Mouse (Mus musculus) brain, embryonic 18.5 days (tissue): ENCODE data around the gene Rpl10a.
"Not testable (repeated sequence)": the region's sequence is repeated elsewhere in the genome, so short reads cannot be mapped to it uniquely, and the experiment has no call there.

ENCODE experiments used
- DNase-seq: peaks from one replicate; pipeline ENCODE4 v3.0.0-alpha.2; 2012; ENCODE audit warnings: low read depth, low spot score

Rpl10a gene

DNA sequence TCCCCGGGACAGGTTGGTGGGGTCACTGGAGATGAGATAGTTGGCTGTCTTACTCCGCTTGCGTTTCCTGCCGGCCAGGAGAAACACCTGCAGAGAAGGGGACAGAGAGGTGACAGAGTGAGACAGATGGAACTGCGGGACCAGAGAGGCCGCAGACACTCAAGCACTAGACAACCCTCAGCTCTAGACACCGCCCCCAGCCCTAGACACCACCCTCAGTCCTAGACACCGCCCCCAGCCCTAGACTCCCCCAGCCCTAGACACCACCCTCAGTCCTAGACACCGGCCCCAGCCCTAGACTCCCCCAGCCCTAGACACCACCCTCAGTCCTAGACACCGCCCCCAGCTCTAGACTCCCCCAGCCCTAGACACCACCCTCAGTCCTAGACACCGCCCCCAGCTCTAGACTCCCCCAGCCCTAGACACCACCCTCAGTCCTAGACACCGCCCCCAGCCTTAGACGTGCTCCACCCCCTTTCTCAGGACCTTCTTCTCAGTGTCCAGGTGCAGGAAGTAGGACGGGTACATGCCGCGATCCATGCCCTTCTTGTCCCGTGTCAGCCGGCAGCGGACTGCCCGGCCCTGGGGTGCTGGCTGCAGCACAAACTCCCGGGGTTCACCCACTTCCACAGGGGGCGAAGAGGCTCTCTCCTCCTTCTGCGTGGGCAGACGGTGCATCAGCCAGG, 30.4 kb downstream of the Rpl10a start:
- not testable (repeated sequence) for DNase-seq

DNA sequence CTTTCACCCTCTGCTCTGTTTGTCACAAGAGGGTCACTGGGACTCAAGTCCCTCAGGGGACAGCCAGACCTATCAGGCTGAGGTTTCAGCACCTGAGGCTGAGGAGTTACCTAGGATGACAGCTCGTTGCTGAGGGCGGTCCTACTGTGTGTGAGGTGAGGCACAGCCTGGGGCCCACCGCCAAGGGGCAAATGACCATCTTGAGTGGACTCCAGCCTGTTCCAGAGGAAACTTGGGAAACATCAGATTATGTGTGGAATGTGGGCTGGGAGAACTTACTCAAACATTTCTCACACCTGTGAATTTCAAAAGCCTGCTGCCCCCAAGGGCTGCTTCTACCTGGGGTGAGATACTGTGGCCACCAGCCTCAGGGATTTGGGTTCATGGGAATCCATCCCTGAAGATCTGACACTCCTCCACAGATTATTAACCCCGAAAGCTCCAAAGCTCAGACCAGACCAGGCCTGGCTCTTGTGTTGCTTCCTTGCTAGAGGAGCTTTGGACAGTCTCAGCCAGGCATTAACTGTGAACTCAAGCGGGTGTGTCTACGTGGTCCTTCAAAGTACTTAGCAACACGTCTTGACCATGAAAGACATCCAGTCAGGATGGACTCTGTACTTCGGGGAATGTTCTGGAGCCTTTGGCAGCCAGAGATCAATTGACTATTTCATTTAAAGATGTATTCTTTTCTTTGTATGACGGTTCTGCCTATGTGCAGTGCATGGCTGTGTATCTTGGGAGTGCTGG, 32.4 kb downstream of the Rpl10a start:
- no peak for DNase-seq

DNA sequence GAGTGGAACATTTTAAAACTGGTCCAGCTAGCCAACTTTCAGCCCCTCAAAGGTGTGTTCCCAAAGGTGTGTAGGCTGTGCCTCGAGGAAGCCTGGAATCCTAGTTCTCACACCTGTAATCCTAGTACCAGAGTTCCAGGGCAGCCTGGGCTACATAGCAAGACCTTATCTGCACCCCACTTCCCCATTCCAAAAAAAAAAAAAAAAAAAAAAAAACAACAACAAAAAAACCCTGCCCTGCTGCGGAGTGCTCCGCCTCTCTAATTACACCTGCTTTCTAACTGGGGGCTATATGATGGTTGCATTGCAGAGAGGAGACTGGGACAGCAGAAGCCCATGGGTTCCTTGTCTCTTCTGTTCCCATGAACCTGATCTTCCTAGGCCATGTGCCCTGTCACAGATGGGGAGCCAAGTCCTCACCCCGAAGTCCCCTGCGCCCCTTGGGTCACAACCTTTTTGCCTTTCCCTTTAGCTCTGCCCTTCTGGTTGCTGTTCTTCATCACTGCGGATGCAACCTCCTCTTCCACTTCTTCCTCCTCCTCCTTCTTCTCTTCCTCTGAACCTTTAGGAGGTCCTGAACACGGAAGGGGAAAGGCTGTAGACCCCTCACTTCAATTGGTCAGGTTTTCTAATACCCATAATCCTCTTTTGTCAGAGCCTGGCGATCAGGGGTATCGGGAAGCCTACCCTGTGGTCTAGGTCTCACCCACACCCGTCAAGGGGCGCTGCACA, 33.8 kb downstream of the Rpl10a start:
- no peak for DNase-seq

DNA sequence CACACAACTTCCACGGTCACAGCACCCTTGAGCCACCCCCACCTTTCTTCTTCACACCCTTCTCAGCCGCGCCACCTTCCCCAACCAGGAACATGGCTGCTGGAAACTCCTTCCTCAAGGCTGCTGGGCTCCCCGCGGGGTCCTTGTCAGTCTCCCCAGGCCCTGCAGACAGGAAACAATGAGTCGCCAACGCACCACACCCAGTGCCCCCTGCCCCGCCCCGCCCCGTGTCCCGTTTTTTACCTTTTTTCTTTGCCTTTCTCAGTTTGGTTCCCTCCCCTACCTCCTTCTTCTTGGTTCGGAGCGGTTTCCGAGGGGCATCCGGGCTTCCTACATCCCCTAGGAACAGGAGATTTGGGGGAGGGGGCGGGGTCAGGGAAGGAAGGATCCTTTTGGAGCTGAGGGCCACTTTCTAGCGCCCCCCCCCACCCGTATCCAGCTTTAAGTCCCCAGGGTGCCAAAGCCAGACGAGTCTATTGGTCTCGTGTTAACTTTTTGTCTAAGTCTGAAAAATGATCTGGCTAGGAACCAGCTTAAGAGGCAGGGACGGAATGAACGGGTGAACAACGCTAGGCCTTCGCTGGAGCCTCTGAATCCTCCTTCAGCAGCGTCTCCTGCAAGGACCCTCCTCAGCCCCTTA, 34.5 kb downstream of the Rpl10a start:
- DNase-seq = no peak

DNA sequence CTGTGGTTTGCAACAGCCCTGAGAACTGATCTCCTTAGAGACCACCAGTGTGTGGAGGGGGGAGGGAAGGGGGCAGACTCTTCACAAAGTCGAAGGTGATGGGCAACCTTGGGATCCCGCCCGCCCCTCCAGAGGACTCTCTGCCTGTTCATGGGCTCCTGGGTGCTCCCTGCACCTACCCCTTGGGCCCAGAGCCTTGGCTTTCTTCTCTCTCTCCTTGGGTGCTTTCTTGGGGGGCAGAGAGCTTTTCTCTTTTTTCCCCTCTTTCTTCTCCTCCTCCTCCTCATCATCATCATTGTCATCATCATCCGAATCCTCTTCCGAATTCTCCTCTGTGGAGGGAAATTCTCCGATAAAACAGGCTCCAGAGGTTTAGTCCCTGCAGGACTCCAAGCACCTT, 35.2 kb downstream of the Rpl10a start:
- no peak for DNase-seq

DNA sequence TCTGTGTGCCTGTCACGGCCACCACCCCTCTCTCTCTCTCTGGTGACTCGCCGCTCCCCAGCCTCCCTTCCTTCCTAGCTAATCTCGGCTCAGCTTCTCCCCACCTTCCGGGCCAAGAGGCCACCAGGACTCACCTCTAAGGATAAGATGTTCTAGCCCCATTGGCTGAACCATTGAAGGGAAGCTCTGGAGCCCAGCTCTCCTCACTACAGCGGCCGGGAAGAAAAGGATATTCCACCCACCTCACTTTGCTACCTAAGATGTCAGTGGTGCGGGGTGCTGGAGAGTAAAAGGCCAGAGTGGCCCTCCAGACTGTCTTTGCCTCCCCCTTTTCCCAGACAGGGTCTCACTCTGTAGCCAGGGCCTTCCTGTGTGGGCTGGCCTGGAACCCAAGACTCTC, 36.9 kb downstream of the Rpl10a start, which contains the start of gene Tulp1:
Gene Tulp1 (minus strand): TSS at position 101 of the 400 bp plus-strand sequence.
- DNase-seq = no peak

DNA sequence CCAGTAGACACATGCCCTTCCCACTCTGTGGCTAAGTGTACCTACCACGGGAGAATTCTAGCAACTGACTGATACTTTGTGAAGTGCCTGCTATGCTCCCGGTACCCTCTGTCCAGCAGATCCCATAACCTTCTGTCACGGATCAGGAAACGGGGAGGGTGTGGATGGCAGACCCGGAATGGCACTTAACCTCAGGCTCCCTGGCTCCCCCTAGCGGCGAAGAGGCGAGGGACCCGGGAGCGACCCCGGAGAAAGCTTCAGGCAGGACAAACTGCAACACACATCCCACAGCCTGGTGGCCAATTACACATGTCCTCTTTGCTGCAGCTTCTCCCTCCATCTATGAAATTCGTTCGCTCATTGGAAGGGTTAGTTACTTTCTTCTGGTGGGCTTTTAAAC, 40.2 kb downstream of the Rpl10a start:
- no peak for DNase-seq

DNA sequence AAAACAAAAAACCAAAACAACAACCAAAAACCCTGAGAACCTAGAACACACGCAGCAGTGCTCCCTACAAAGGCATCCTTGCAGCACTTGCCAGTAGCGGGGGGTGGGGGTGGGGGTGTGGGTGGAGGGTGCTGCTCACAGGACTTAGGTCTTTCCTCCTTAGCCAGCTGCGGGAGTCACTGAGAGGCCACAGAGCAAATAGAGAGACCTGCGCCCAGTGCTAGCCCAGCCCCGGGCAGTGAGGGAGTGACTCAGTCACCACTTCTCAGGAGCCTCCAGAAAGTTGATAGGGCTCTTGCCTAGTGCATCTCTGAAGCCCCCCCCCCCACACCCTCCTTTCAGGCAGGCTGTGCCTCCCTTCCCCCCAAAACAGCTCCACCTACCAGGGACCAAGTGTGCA, 40.8 kb downstream of the Rpl10a start:
- DNase-seq = no peak

DNA sequence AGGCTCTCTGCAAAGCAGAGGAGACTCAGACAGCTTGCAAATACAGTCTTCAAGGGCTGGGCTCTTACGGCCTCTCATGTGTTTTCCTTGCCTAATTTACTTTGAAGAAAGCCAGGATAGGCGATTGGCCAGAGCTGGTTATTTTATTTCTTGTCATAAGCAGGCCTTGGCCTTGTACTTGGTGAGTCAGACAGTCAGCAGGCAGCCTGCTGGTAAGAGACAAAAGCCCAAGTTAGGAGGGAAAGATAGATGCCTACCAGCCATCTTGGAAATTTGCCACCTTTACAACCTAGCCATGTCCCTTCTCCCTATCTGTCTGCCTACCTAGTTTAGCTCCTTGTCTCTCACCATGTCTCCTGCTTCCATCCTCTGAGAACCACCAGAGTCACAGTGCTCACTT, 43.0 kb downstream of the Rpl10a start:
- DNase-seq = no peak

DNA sequence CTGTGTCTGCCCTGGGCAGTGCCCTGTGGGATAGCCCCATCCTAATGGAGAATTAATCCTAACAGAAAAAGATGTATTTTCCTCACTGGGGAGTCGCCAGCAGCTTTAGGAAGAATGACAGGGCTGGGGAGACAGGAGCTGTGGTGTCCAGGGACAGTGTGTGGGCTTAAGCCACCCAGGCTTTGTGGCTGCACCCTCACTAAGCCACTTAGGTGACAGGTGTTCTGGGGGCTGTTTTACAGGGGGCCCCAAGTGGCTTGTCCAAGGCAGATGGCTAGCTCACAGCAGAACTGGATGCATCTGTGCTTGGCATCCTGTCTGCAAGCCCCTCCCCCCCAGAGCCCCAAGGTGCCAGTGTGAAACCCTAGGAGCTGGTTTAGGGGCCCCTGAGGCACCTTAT, 43.7 kb downstream of the Rpl10a start:
- DNase-seq = no peak

DNA sequence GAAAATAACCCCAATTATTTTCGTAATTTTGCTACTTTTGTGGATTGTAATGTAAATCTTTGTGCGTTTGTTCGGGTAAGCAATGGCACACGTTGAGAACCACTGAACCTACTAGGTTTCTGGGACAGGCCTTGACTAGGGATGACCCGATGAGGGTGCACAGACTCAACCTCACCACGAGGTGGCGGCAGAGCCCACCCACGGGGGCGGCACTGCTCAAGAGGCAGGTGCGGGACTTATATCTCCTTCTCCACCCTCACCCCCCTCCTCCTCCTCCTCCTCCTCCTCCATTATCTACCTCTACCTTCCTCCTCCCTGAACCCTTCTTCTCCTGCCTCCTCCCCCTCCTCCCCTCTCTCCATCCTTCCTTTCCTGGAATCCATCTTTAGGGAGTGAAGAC, 45.5 kb downstream of the Rpl10a start:
- DNase-seq = no peak

DNA sequence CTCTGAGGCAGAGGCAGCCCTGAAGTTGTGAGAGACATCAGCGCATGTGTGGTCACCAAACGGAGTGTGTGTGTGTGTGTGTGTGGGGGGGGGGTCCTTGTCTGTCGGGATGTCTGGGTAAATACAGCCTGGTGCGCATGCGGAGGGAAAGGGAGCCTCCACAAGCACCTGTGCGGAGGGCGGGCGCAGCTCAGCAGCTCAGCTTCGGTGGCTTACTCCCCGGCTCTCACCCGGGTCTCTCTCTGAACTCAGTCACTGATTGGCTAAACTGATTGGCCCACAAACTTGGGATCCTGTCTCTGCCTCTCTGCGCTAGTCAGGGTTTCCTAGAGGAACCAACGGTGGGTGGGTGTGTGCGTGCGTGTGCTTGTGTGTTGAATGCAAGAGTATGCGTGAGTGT, 46.2 kb downstream of the Rpl10a start:
- no peak for DNase-seq

DNA sequence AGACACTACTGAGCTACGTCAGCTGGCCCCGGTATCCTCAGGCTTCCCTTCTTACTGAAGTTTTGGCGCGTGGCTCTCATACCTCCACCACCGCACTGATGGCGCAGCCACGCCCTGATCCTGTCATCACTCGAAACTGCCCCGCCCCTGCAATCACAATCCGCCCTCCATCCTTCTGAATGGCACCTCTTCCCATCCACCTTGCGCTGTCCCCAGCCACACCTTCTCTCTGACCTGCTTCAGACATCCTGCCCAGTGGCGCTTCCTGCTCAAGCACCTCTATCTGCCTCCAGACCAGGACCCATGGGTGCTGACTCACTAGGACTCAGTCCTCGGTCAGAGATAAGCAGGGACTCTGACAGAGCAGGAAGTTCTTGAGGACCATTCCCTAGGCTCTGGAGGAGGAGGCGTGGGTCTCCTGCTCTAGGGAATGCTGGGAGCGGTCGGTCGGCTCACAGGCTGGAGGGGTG, 47.4 kb downstream of the Rpl10a start:
- DNase-seq = no peak

DNA sequence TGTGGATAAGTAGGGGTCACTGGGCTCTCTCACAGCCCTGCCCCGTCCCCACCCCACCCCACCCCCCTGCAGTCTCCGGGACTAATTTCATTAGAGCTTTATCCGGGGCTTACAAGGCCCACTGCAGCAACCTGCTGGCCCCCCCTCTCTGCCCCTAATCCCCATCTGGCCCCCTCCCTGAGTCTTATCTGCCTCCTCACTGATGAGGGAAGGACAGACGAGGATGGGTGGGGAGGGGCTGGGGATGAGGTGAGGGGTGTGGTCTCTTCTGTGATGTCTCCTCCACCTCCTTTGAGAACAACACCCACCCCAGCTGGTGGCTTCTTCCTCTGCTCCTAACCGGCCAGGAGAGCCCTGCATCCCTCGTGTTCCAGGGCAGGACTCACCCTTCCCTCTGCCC, 52.0 kb downstream of the Rpl10a start:
- DNase-seq = no peak
